In genomic region chr4:14442647-14443259, GRCm38 (mm10) we compare ENCODE assay signal across 30 mouse cellular contexts.
A peak's percentile ranks its signal among the peaks of the same experiment; 100 is the strongest.
DNase-seq lines count a peak whose midpoint lies in the region; ATAC-seq and TF ChIP-seq lines count a peak whose summit lies in the region.
"Had no signal": no experiment of that assay in that cellular context is flagged by ENCODE, and none has a peak within 500 bp of the region (broad histone marks: within the 10 kb centered on the region; RNA-seq: fewer than 3 reads in every experiment).

No protein-coding gene starts in this region.

- H3K4me2 ChIP-seq in hindbrain, embryonic 12.5 days (replicated peaks), result no peak overlapping the region
- H3K4me2 ChIP-seq in hindbrain, embryonic 11.5 days (replicated peaks; ENCODE audit: low read depth, low read length), result no peak overlapping the region
- H3K4me2 ChIP-seq in neural tube, embryonic 13.5 days, result no peak overlapping the region
- no peak overlapping the region for H3K4me2 ChIP-seq in neural tube, embryonic 15.5 days
- no peak overlapping the region for H3K4me2 ChIP-seq in forebrain, postnatal 0 days (ENCODE audit: low read depth)
- H3K4me2 ChIP-seq in midbrain, embryonic 16.5 days (ENCODE audit: low read length), result no peak overlapping the region
- H3K4me2 ChIP-seq: heart, embryonic 12.5 days; kidney, embryonic 15.5 days; liver, embryonic 12.5 days; neural tube, embryonic 12.5 days; stomach, embryonic 15.5 days had no signal

- DNase-seq in hindbrain, embryonic 11.5 days (ENCODE audit: low spot score), result no peak
- DNase-seq in forebrain, postnatal 0 days, result no peak
- no peak for DNase-seq in kidney, postnatal 14 days
- DNase-seq in lung, adult 2 months, result no peak
- DNase-seq: adrenal gland, postnatal 10 days; cerebellum, adult 11 months; cerebellum, adult 9-10 months; cerebellum, postnatal 36 days; gastrocnemius, adult 2 months; gastrocnemius, postnatal 36 days; heart, adult 2 months; kidney, adult 18-20 months; kidney, postnatal 36 days; layer of hippocampus, postnatal 36 days; left cerebral cortex, postnatal 4 days; liver, postnatal 0 days; lung, postnatal 10 days; right cerebral cortex, postnatal 25 days; thymus, postnatal 14 days had no signal

- H3K4me3 ChIP-seq in hindbrain, embryonic 12.5 days, result no peak overlapping the region
- H3K4me3 ChIP-seq in hindbrain, embryonic 11.5 days (ENCODE audit: low read depth, low read length), result no peak overlapping the region
- no peak overlapping the region for H3K4me3 ChIP-seq in neural tube, embryonic 13.5 days
- H3K4me3 ChIP-seq in neural tube, embryonic 15.5 days (replicated peaks), result no peak overlapping the region
- no peak overlapping the region for H3K4me3 ChIP-seq in forebrain, postnatal 0 days (ENCODE audit: low read depth, low read length)
- no peak overlapping the region for H3K4me3 ChIP-seq in midbrain, embryonic 16.5 days (ENCODE audit: low read depth, low read length)
- no peak overlapping the region for H3K4me3 ChIP-seq in lung, adult 2 months (replicated peaks; ENCODE audit: extremely low read depth, low read depth, low read length)
- H3K4me3 ChIP-seq: gastrocnemius, adult 2 months; heart, adult 2 months; heart, embryonic 12.5 days; kidney, embryonic 15.5 days; liver, embryonic 12.5 days; neural tube, embryonic 12.5 days; stomach, embryonic 15.5 days had no signal

- no peaks in the 10 kb centered on the region for H3K27me3 ChIP-seq in hindbrain, embryonic 12.5 days
- no peaks in the 10 kb centered on the region for H3K27me3 ChIP-seq in hindbrain, embryonic 11.5 days (ENCODE audit: control insufficient read depth, insufficient read depth, low read length)
- no peaks in the 10 kb centered on the region for H3K27me3 ChIP-seq in neural tube, embryonic 13.5 days
- H3K27me3 ChIP-seq in neural tube, embryonic 15.5 days (replicated peaks), result no peaks in the 10 kb centered on the region
- H3K27me3 ChIP-seq in forebrain, postnatal 0 days (ENCODE audit: insufficient read depth, low read length), result no peaks in the 10 kb centered on the region
- no peaks in the 10 kb centered on the region for H3K27me3 ChIP-seq in midbrain, embryonic 16.5 days (ENCODE audit: control insufficient read depth, insufficient read depth, low read depth, low read length)
- H3K27me3 ChIP-seq: heart, embryonic 12.5 days; kidney, embryonic 15.5 days; liver, embryonic 12.5 days; neural tube, embryonic 12.5 days; Patski; stomach, embryonic 15.5 days had no signal

- H3K9me3 ChIP-seq in hindbrain, embryonic 12.5 days (replicated peaks), result no peaks in the 10 kb centered on the region
- no peaks in the 10 kb centered on the region for H3K9me3 ChIP-seq in hindbrain, embryonic 11.5 days (ENCODE audit: control insufficient read depth, low read length)
- no peaks in the 10 kb centered on the region for H3K9me3 ChIP-seq in neural tube, embryonic 13.5 days
- no peaks in the 10 kb centered on the region for H3K9me3 ChIP-seq in neural tube, embryonic 15.5 days (replicated peaks)
- no peaks in the 10 kb centered on the region for H3K9me3 ChIP-seq in forebrain, postnatal 0 days (ENCODE audit: low read length)
- H3K9me3 ChIP-seq in midbrain, embryonic 16.5 days (replicated peaks; ENCODE audit: control insufficient read depth, low read length, poor library complexity, severe bottlenecking), result no peaks in the 10 kb centered on the region
- H3K9me3 ChIP-seq: heart, embryonic 12.5 days; kidney, embryonic 15.5 days; liver, embryonic 12.5 days; neural tube, embryonic 12.5 days; stomach, embryonic 15.5 days had no signal

- H3K9ac ChIP-seq in hindbrain, embryonic 12.5 days, result no peak overlapping the region
- no peak overlapping the region for H3K9ac ChIP-seq in hindbrain, embryonic 11.5 days (ENCODE audit: low read depth, low read length)
- H3K9ac ChIP-seq in neural tube, embryonic 13.5 days, result no peak overlapping the region
- H3K9ac ChIP-seq in neural tube, embryonic 15.5 days (replicated peaks), result no peak overlapping the region
- H3K9ac ChIP-seq in forebrain, postnatal 0 days, result no peak overlapping the region
- no peak overlapping the region for H3K9ac ChIP-seq in midbrain, embryonic 16.5 days (ENCODE audit: low read depth, low read length)
- H3K9ac ChIP-seq: heart, embryonic 12.5 days; kidney, embryonic 15.5 days; liver, embryonic 12.5 days; liver, postnatal 0 days; neural tube, embryonic 12.5 days; stomach, embryonic 15.5 days had no signal

- 89% methylated on average over 5 of the region's 5 CpGs for WGBS in hindbrain, embryonic 12.5 days
- 96% methylated on average over 5 of the region's 5 CpGs for WGBS in hindbrain, embryonic 11.5 days
- WGBS in neural tube, embryonic 13.5 days, result 82% methylated on average over 5 of the region's 5 CpGs
- 77% methylated on average over 5 of the region's 5 CpGs for WGBS in neural tube, embryonic 15.5 days
- WGBS in forebrain, postnatal 0 days, result 79% methylated on average over 5 of the region's 5 CpGs
- 80% methylated on average over 5 of the region's 5 CpGs for WGBS in midbrain, embryonic 16.5 days
- WGBS in lung, adult 2 months, result 94% methylated on average over 5 of the region's 5 CpGs

- no peak for TF ChIP-seq CTCF in forebrain, postnatal 0 days (IDR thresholded peaks at IDR 0.05; ENCODE audit: low read depth)
- TF ChIP-seq CTCF in lung, adult 2 months (IDR thresholded peaks at IDR 0.05; ENCODE audit: insufficient read depth, low read length), result no peak

- ATAC-seq in hindbrain, embryonic 12.5 days (ENCODE audit: low FRiP score), result peak; percentile 75
- ATAC-seq in hindbrain, embryonic 11.5 days (ENCODE audit: low FRiP score), result no peak
- ATAC-seq in neural tube, embryonic 13.5 days (ENCODE audit: low read depth), result peak; percentile 56; the same call in 1 of the 2 replicates
- no peak for ATAC-seq in neural tube, embryonic 15.5 days (ENCODE audit: low FRiP score)
- ATAC-seq in forebrain, postnatal 0 days, result peak; percentile 48; the same call in 1 of the 2 replicates
- peak; percentile 84 for ATAC-seq in midbrain, embryonic 16.5 days
- ATAC-seq: liver, embryonic 12.5 days; liver, postnatal 0 days; Patski had no signal

- no peak for TF ChIP-seq POLR2A in lung, adult 2 months (IDR thresholded peaks at IDR 0.05; ENCODE audit: borderline replicate concordance, extremely low read depth, low read depth, low read length)

- H3K36me3 ChIP-seq in hindbrain, embryonic 12.5 days, result no peaks in the 10 kb centered on the region
- H3K36me3 ChIP-seq in hindbrain, embryonic 11.5 days (ENCODE audit: control insufficient read depth, insufficient read depth, low read length), result no peaks in the 10 kb centered on the region
- no peaks in the 10 kb centered on the region for H3K36me3 ChIP-seq in neural tube, embryonic 13.5 days
- H3K36me3 ChIP-seq in neural tube, embryonic 15.5 days, result no peaks in the 10 kb centered on the region
- no peaks in the 10 kb centered on the region for H3K36me3 ChIP-seq in forebrain, postnatal 0 days (ENCODE audit: insufficient read depth)
- no peaks in the 10 kb centered on the region for H3K36me3 ChIP-seq in midbrain, embryonic 16.5 days (ENCODE audit: control insufficient read depth, insufficient read depth, low read length)
- H3K36me3 ChIP-seq: heart, embryonic 12.5 days; kidney, embryonic 15.5 days; liver, embryonic 12.5 days; neural tube, embryonic 12.5 days; stomach, embryonic 15.5 days had no signal

- no peak overlapping the region for H3K27ac ChIP-seq in hindbrain, embryonic 12.5 days
- no peak overlapping the region for H3K27ac ChIP-seq in hindbrain, embryonic 11.5 days (ENCODE audit: low read depth, low read length)
- H3K27ac ChIP-seq in neural tube, embryonic 13.5 days (replicated peaks), result peak overlapping the region; percentile 68; the same call in 1 of the 2 replicates
- H3K27ac ChIP-seq in neural tube, embryonic 15.5 days (replicated peaks), result no peak overlapping the region
- no peak overlapping the region for H3K27ac ChIP-seq in forebrain, postnatal 0 days (ENCODE audit: low read depth, low read length)
- 0 out of 2 replicates have a peak overlapping the region, but pooled peaks have one; percentile 47 for H3K27ac ChIP-seq in midbrain, embryonic 16.5 days (ENCODE audit: low read length)
- H3K27ac ChIP-seq: gastrocnemius, adult 2 months; heart, adult 2 months; kidney, embryonic 15.5 days; liver, embryonic 12.5 days; macrophage; neural tube, embryonic 12.5 days; stomach, embryonic 15.5 days had no signal

- no peaks in the 10 kb centered on the region for H3K4me1 ChIP-seq in hindbrain, embryonic 12.5 days
- H3K4me1 ChIP-seq in hindbrain, embryonic 11.5 days (replicated peaks; ENCODE audit: control insufficient read depth, insufficient read depth, low read length), result no peaks in the 10 kb centered on the region
- 0 out of 2 replicates have a peak, but pooled peaks cover 5% of the 10 kb centered on the region for H3K4me1 ChIP-seq in neural tube, embryonic 13.5 days (replicated peaks)
- 0 out of 2 replicates have a peak, but pooled peaks cover 6% of the 10 kb centered on the region for H3K4me1 ChIP-seq in neural tube, embryonic 15.5 days
- H3K4me1 ChIP-seq in forebrain, postnatal 0 days (ENCODE audit: insufficient read depth), result no peaks in the 10 kb centered on the region
- H3K4me1 ChIP-seq in midbrain, embryonic 16.5 days (ENCODE audit: control insufficient read depth, insufficient read depth, low read length), result no peaks in the 10 kb centered on the region
- no peaks in the 10 kb centered on the region for H3K4me1 ChIP-seq in lung, adult 2 months (ENCODE audit: control insufficient read depth, insufficient read depth, low read length)
- H3K4me1 ChIP-seq: heart, embryonic 12.5 days; kidney, embryonic 15.5 days; liver, embryonic 12.5 days; neural tube, embryonic 12.5 days; stomach, embryonic 15.5 days had no signal

Comparison
In these comparisons a context has a peak if more than half of its experiments do, and no peak if none do; other contexts are left out.
1. ATAC-seq: peak in hindbrain, embryonic 12.5 days (single experiment), neural tube, embryonic 13.5 days (single experiment), forebrain, postnatal 0 days (single experiment) and midbrain, embryonic 16.5 days (single experiment); none in hindbrain, embryonic 11.5 days (single experiment) and neural tube, embryonic 15.5 days (single experiment).
2. H3K27ac ChIP-seq: peak in neural tube, embryonic 13.5 days (single experiment) and midbrain, embryonic 16.5 days (single experiment); none in hindbrain, embryonic 12.5 days (single experiment), hindbrain, embryonic 11.5 days (single experiment), neural tube, embryonic 15.5 days (single experiment) and forebrain, postnatal 0 days (single experiment).